Mouse (Mus musculus): ENCODE measurements around the gene Dnah17. TPM values are rescaled to one million over a fixed set of nuclear protein-coding genes. Genes with fewer than 3 reads are reported as not detected.
A peak's percentile ranks its signal among the peaks of the same experiment; 100 is the strongest.

The Dnah17 gene
- polyA plus RNA-seq, 1 experiment from 2014 or later = 0.10 TPM

- WGBS = 75% methylated on average over 4 of the region's 4 CpGs
- Histone ChIP-seq H3K27ac (ENCODE audit: low read length) (peak overlapping the region; percentile 98; the same call in 1 of the 2 replicates), H3K27me3 (replicated peaks; ENCODE audit: insufficient read depth, low read length) (no peaks in the 10 kb centered on the region), H3K36me3 (ENCODE audit: insufficient read depth, low read length) (no peaks in the 10 kb centered on the region), H3K4me3 (ENCODE audit: low read depth, low read length) (no peak overlapping the region), H3K4me1 (ENCODE audit: insufficient read depth, low read depth, low read length) (peaks cover 44% of the 10 kb centered on the region), H3K9ac (replicated peaks; ENCODE audit: low read depth) (no peak overlapping the region), H3K4me2 (replicated peaks; ENCODE audit: low read depth, low read length) (no peak overlapping the region; the same call in 1 of the 2 replicates), H3K9me3 (ENCODE audit: low read length) (no peaks in the 10 kb centered on the region)
- no peak for ATAC-seq
- TF ChIP-seq EP300 (IDR thresholded peaks at IDR 0.05) = no peak
- TF ChIP-seq CTCF (IDR thresholded peaks at IDR 0.05) = no peak
- no peak for DNase-seq (ENCODE audit: low spot score)
Measured at GRCm38 (mm10) chr11:117989241-117989640, 141.2 kb downstream of the Dnah17 start.

- H3K27me3 ChIP-seq (replicated peaks; ENCODE audit: insufficient read depth, low read length) = no peaks in the 10 kb centered on the region
- no peaks in the 10 kb centered on the region for H3K36me3 ChIP-seq (ENCODE audit: insufficient read depth, low read length)
- ATAC-seq = peak; percentile 18
- 38% methylated on average over 4 of the region's 4 CpGs for WGBS
- peak overlapping the region; percentile 98 for H3K27ac ChIP-seq (ENCODE audit: low read length)
- peak overlapping the region; percentile 60 for H3K4me2 ChIP-seq (replicated peaks; ENCODE audit: low read depth, low read length)
- no peak for TF ChIP-seq EP300 (IDR thresholded peaks at IDR 0.05)
- TF ChIP-seq CTCF (IDR thresholded peaks at IDR 0.05) = no peak
- DNase-seq (ENCODE audit: low spot score) = peak; percentile 63
- H3K4me3 ChIP-seq (ENCODE audit: low read depth, low read length) = peak overlapping the region; percentile 100; the same call in 1 of the 2 replicates
- H3K4me1 ChIP-seq (ENCODE audit: insufficient read depth, low read depth, low read length) = peaks cover 33% of the 10 kb centered on the region
- peak overlapping the region; percentile 97; the same call in 1 of the 2 replicates for H3K9ac ChIP-seq (replicated peaks; ENCODE audit: low read depth)
- no peaks in the 10 kb centered on the region for H3K9me3 ChIP-seq (ENCODE audit: low read length)
Measured at GRCm38 (mm10) chr11:117987968-117988367, 142.5 kb downstream of the Dnah17 start.

GRCm38 (mm10) chr11:117987032-117987451, 143.4 kb downstream of the Dnah17 start:
- no peaks in the 10 kb centered on the region for H3K36me3 ChIP-seq (ENCODE audit: insufficient read depth, low read length)
- no peak for TF ChIP-seq CTCF (IDR thresholded peaks at IDR 0.05)
- peak; percentile 96 for TF ChIP-seq EP300 (IDR thresholded peaks at IDR 0.05)
- peak overlapping the region; percentile 100 for H3K4me3 ChIP-seq (ENCODE audit: low read depth, low read length)
- peak overlapping the region; percentile 97 for H3K9ac ChIP-seq (replicated peaks; ENCODE audit: low read depth)
- H3K27me3 ChIP-seq (replicated peaks; ENCODE audit: insufficient read depth, low read length) = no peaks in the 10 kb centered on the region
- peak; percentile 95 for DNase-seq (ENCODE audit: low spot score)
- WGBS = under 1% methylated on average over 29 of the region's 32 CpGs
- H3K27ac ChIP-seq (ENCODE audit: low read length) = peak overlapping the region; percentile 98
- peak overlapping the region; percentile 60 for H3K4me2 ChIP-seq (replicated peaks; ENCODE audit: low read depth, low read length)
- peaks cover 24% of the 10 kb centered on the region; the same call in 1 of the 2 replicates for H3K4me1 ChIP-seq (ENCODE audit: insufficient read depth, low read depth, low read length)
- ATAC-seq = peak; percentile 88
- no peaks in the 10 kb centered on the region for H3K9me3 ChIP-seq (ENCODE audit: low read length)

DNA sequence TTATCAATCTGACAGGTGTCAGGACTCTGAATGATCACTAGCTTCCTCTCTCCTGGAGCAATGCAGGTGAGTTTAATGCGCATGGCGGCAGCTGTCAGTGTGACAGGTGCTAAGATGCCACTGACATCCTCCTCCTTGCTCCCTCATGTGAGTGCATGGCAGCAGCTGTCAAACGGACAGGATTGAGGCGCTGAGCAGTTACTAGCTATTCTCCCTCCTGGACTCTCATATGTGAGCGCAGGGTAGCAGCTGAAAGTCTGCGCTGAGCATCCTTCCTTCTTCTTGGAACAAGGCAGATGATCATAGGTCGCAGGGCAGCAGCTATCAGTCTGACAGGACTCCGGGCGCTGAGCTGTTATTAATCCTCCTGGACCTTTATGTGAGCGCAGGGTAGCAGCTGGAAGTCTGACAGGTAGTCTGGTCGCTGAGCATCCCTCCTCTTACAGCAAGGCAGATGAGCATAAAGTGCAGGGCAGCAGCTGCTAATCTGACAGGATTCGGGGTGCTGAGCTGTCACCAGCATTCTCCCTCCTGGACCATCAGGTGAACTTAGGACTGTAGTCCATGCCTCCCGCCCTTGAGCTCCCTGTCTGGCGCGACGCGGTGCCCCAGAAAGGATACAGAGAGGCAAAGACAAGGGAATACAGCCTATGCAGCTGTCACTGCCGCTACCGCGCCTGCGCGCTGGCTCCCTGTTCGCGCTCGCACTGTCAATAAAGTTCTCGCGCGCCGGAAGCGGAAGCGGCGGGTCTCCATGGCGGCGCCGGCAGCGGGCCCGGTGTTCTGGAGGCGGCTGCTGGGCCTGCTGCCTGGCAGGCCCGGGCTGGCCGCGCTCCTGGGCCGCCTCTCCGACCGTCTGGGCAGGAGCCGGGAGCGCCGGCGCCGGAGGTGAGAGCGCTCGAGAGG, 144.1 kb downstream of the Dnah17 start, which contains the start of gene Pgs1:
Pgs1 (plus strand) TSS at position 167 of the 906 bp plus-strand sequence.
- peak; percentile 83 for ATAC-seq
- Histone ChIP-seq H3K27ac (ENCODE audit: low read length) (peak within 1 kb of the TSS; percentile 98), H3K27me3 (replicated peaks; ENCODE audit: insufficient read depth, low read length) (no peaks in the 10 kb centered on the region), H3K4me1 (ENCODE audit: insufficient read depth, low read depth, low read length) (peaks cover 24% of the 10 kb centered on the region; the same call in 1 of the 2 replicates), H3K9ac (replicated peaks; ENCODE audit: low read depth) (peak within 1 kb of the TSS; percentile 97), H3K36me3 (ENCODE audit: insufficient read depth, low read length) (no peaks in the 10 kb centered on the region), H3K9me3 (ENCODE audit: low read length) (no peaks in the 10 kb centered on the region), H3K4me2 (replicated peaks; ENCODE audit: low read depth, low read length) (peak within 1 kb of the TSS; percentile 60), H3K4me3 (ENCODE audit: low read depth, low read length) (peak within 1 kb of the TSS; percentile 100)
- WGBS = 6% methylated on average over 50 of the region's 51 CpGs
- DNase-seq (ENCODE audit: low spot score) = peak; percentile 95
- TF ChIP-seq CTCF (IDR thresholded peaks at IDR 0.05) (no peak), EP300 (IDR thresholded peaks at IDR 0.05) (no peak)

- no peaks in the 10 kb centered on the region for H3K9me3 ChIP-seq (ENCODE audit: low read length)
- no peak overlapping the region for H3K4me3 ChIP-seq (ENCODE audit: low read depth, low read length)
- WGBS = 54% methylated on average over 7 of the region's 7 CpGs
- no peak overlapping the region for H3K9ac ChIP-seq (replicated peaks; ENCODE audit: low read depth)
- no peaks in the 10 kb centered on the region for H3K27me3 ChIP-seq (replicated peaks; ENCODE audit: insufficient read depth, low read length)
- DNase-seq (ENCODE audit: low spot score) (no peak), ATAC-seq (no peak)
- no peak overlapping the region for H3K4me2 ChIP-seq (replicated peaks; ENCODE audit: low read depth, low read length)
- peaks cover 9% of the 10 kb centered on the region; the same call in 1 of the 2 replicates for H3K4me1 ChIP-seq (ENCODE audit: insufficient read depth, low read depth, low read length)
- no peak overlapping the region for H3K27ac ChIP-seq (ENCODE audit: low read length)
- no peaks in the 10 kb centered on the region for H3K36me3 ChIP-seq (ENCODE audit: insufficient read depth, low read length)
- no peak for TF ChIP-seq EP300 (IDR thresholded peaks at IDR 0.05)
- TF ChIP-seq CTCF (IDR thresholded peaks at IDR 0.05) = no peak
Measured at GRCm38 (mm10) chr11:117983770-117984169, 146.7 kb downstream of the Dnah17 start.

GRCm38 (mm10) chr11:117982426-117982825, 148.0 kb downstream of the Dnah17 start:
- DNase-seq (ENCODE audit: low spot score) (peak; percentile 58), ATAC-seq (peak; percentile 39)

More at GRCm38 (mm10) chr11:117982426-117982825, 148.0 kb downstream of the Dnah17 start:
- no peak for TF ChIP-seq CTCF (IDR thresholded peaks at IDR 0.05)
- peak; percentile 92 for TF ChIP-seq EP300 (IDR thresholded peaks at IDR 0.05)
- H3K27me3 ChIP-seq (replicated peaks; ENCODE audit: insufficient read depth, low read length) = no peaks in the 10 kb centered on the region
- H3K4me2 ChIP-seq (replicated peaks; ENCODE audit: low read depth, low read length) = no peak overlapping the region
- H3K4me3 ChIP-seq (ENCODE audit: low read depth, low read length) = no peak overlapping the region
- H3K27ac ChIP-seq (ENCODE audit: low read length) = no peak overlapping the region
- H3K4me1 ChIP-seq (ENCODE audit: insufficient read depth, low read depth, low read length) = peaks cover 5% of the 10 kb centered on the region; the same call in 1 of the 2 replicates
- 44% methylated on average over 5 of the region's 5 CpGs for WGBS
- H3K9me3 ChIP-seq (ENCODE audit: low read length) = no peaks in the 10 kb centered on the region
- no peaks in the 10 kb centered on the region for H3K36me3 ChIP-seq (ENCODE audit: insufficient read depth, low read length)
- H3K9ac ChIP-seq (replicated peaks; ENCODE audit: low read depth) = no peak overlapping the region
